Mouse (Mus musculus): ENCODE results near the gene Lamtor5.
"Not testable (repeated sequence)": the region's sequence is repeated elsewhere in the genome, so short reads cannot be mapped to it uniquely, and the experiment has no call there.

The Lamtor5 gene

GRCm38 (mm10) chr3:107272433-107272832, 6.2 kb upstream of the Lamtor5 start:
- no peak for DNase-seq (ENCODE audit: low spot score)

- peak; percentile 75 for DNase-seq (ENCODE audit: low spot score)
Measured at GRCm38 (mm10) chr3:107273820-107274219, 4.8 kb upstream of the Lamtor5 start.

- no peak for DNase-seq (ENCODE audit: low spot score)
Measured at GRCm38 (mm10) chr3:107275351-107275750, 3.3 kb upstream of the Lamtor5 start.

GRCm38 (mm10) chr3:107275996-107276395, 2.7 kb upstream of the Lamtor5 start:
- no peak for DNase-seq (ENCODE audit: low spot score)

- DNase-seq (ENCODE audit: low spot score): no peak
Measured at GRCm38 (mm10) chr3:107276626-107277025, 2.0 kb upstream of the Lamtor5 start.

- no peak for DNase-seq (ENCODE audit: low spot score)
Measured at GRCm38 (mm10) chr3:107286123-107286522, 7.5 kb downstream of the Lamtor5 start.

GRCm38 (mm10) chr3:107287346-107287745, 8.7 kb downstream of the Lamtor5 start:
- no peak for DNase-seq (ENCODE audit: low spot score)

- DNase-seq (ENCODE audit: low spot score): no peak
Measured at GRCm38 (mm10) chr3:107290764-107291381, 12.2 kb downstream of the Lamtor5 start, which contains the start of gene Slc16a4. TSS of gene Slc16a4 (plus strand) at chr3:107291230.

GRCm38 (mm10) chr3:107295672-107296360, 17.2 kb downstream of the Lamtor5 start:
- no peak for DNase-seq (ENCODE audit: low spot score)

GRCm38 (mm10) chr3:107296917-107297316, 18.3 kb downstream of the Lamtor5 start:
- not testable (repeated sequence) for DNase-seq (ENCODE audit: low spot score)

GRCm38 (mm10) chr3:107317338-107317737, 38.7 kb downstream of the Lamtor5 start:
- DNase-seq (ENCODE audit: low spot score): no peak

GRCm38 (mm10) chr3:107321141-107321540, 42.5 kb downstream of the Lamtor5 start:
- no peak for DNase-seq (ENCODE audit: low spot score)

- DNase-seq (ENCODE audit: low spot score): no peak
Measured at GRCm38 (mm10) chr3:107321776-107322175, 43.1 kb downstream of the Lamtor5 start.

GRCm38 (mm10) chr3:107326442-107326841, 47.8 kb downstream of the Lamtor5 start:
- no peak for DNase-seq (ENCODE audit: low spot score)

- peak; percentile 6 for DNase-seq (ENCODE audit: low spot score)
Measured at GRCm38 (mm10) chr3:107330503-107331424, 52.1 kb downstream of the Lamtor5 start.

- no peak for DNase-seq (ENCODE audit: low spot score)
Measured at GRCm38 (mm10) chr3:107331746-107332126, 53.1 kb downstream of the Lamtor5 start.

GRCm38 (mm10) chr3:107332127-107332959, 53.7 kb downstream of the Lamtor5 start:
- peak; percentile 28 for DNase-seq (ENCODE audit: low spot score)

- peak; percentile 99 for DNase-seq (ENCODE audit: low spot score)
Measured at GRCm38 (mm10) chr3:107332960-107333380, 54.3 kb downstream of the Lamtor5 start.
